Mouse (Mus musculus) kidney, adult 2 months (tissue): ENCODE results near the gene Atf5.

Experiments
- CTCF ChIP-seq: fragments of 200-500 bp; conservative IDR thresholded peaks from 2 replicates; pipeline ENCODE4 v1.5.1; 2011; ENCODE audit warnings: low read depth, mild to moderate bottlenecking, control low read depth, low read length, moderate library complexity, mixed read lengths; ENCODE audit not compliant: insufficient read depth, insufficient read length
- POLR2A ChIP-seq: fragments of 200-500 bp; IDR thresholded peaks from one replicate; pipeline ENCODE4 v1.6.1; 2011; ENCODE audit warnings: low read depth, low read length, control low read depth

DNA sequence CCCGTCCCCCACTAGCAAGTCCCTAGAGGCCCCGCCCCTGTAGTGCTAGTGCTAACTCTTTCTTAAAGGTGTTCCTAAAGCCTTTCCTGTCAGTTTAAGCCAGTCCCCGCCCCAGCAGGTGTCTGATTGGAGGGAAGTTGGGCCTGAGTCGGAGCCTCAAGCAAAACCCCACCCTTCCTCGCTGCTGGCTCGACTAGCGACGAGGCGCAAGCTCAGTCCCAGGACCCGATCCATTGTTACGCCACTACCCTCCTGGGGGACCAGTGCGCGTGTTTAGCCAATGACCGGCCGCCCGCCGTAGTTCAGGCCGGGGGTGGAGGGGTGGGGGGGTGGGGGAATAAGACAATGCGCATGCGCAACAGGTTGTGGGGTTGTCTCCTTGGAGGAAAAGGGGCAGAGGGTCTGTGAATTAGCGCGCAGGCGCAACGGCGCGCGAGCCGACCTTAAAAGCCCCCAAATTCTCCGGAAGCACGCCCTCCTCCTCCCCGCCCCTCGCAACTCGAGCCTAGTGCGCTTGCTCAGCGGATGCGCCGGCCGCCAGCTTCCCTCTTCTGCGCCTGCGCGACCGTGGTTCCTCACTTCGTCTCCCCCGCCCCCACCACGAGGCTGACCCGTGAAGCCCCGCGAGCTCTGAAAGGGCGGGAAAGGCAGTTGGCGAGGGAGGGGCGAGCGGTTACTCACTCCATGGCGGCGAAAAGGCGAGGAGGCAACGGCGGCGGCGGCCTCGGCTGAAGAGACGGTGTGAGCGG is 563 bp downstream of the Atf5 start, which contains the start of the genes Nup62 and Il4i1:
- TF ChIP-seq POLR2A (no peak), CTCF (0 out of 2 replicates have a peak, but pooled peaks have one; percentile 3)
